Mouse (Mus musculus): Measurements from ENCODE around the gene Fbxo30. TPM values are rescaled to one million over a fixed set of nuclear protein-coding genes. Genes with fewer than 3 reads are reported as not detected.

Gene Fbxo30
- polyA plus RNA-seq, 1 experiment from 2014 or later, result 49.5 TPM

DNA sequence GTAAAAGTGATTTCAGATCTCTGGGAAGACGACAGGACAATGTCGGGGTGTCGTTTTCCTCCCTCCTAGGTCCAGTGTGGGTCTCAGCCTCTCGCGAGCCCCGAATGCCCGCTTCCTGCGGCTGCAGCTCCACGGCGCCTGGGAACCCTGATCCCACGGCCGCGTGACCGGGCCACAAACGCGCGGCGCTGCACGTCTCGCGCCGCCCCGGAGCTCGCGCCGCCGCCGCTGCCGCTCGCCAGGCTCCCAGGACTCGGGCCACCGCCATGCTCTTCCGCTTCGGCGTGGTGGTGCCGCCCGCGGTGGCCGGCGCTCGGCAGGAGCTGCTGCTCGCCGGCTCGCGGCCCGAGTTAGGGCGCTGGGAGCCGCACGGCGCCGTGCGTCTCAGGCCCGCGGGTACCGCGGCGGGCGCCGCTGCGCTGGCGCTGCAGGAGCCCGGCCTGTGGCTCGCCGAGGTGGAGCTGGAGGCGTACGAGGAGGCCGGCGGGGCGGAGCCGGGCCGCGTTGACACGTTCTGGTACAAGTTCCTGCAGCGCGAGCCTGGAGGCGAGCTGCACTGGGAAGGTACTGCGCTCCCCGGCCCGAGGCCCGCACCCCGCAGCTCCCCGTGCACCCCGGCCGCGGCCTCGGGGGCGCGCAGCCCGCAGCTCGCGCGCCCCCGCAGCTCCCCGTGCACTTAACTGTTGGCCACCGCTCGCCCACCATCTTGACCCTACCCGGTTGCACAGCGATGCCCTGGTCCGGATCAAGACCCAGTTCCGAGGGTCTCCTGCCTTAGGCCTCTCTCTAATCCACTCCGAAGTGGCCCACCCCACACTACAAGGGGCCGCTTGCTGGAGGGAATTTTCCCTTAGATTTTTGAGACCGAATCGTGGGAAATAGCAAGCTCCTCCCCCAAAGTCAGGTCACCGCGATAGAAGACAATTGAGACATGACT, 62.3 kb downstream of the Fbxo30 start, which contains the start of gene Epm2a:
TSS of gene Epm2a (plus strand) at position 200 of the 937 bp plus-strand sequence.
- peak; percentile 78 for DNase-seq (ENCODE audit: extremely low spot score, low spot score)
- WGBS, result under 1% methylated on average over 106 of the region's 106 CpGs
- peaks cover 9% of the 10 kb centered on the region for H3K9me3 ChIP-seq
- H3K36me3 ChIP-seq (replicated peaks), result no peaks in the 10 kb centered on the region; the same call in 1 of the 2 replicates
- H3K27ac ChIP-seq, result peak within 1 kb of the TSS; percentile 97
- 0 out of 2 replicates have a peak, but pooled peaks cover 4% of the 10 kb centered on the region for H3K4me1 ChIP-seq
- H3K4me3 ChIP-seq, result peak within 1 kb of the TSS; percentile 72
- H3K27me3 ChIP-seq (ENCODE audit: poor library complexity, severe bottlenecking), result no peaks in the 10 kb centered on the region

- H3K4me1 ChIP-seq, result 0 out of 2 replicates have a peak, but pooled peaks cover 4% of the 10 kb centered on the region
- peaks cover 9% of the 10 kb centered on the region for H3K9me3 ChIP-seq
- H3K36me3 ChIP-seq (replicated peaks), result no peaks in the 10 kb centered on the region; the same call in 1 of the 2 replicates
- 86% methylated on average over 18 of the region's 18 CpGs for WGBS
- no peak overlapping the region for H3K4me3 ChIP-seq
- no peak for DNase-seq (ENCODE audit: extremely low spot score, low spot score)
- H3K27ac ChIP-seq, result no peak overlapping the region
- H3K27me3 ChIP-seq (ENCODE audit: poor library complexity, severe bottlenecking), result no peaks in the 10 kb centered on the region
Measured at GRCm38 (mm10) chr10:11344536-11345468, 63.7 kb downstream of the Fbxo30 start.

Other genes with a start within 250 kb of the Fbxo30 start
- gene Grm1, start 199.0 kb upstream of the Fbxo30 start, polyA plus RNA-seq (2016; fragmentation: Nextera tagmentation; extraction: Ambion mirVana), result 0.10 TPM in 1 of 2 replicates, not detected in the other
- gene Shprh, start 131.9 kb upstream of the Fbxo30 start, polyA plus RNA-seq (2016; fragmentation: Nextera tagmentation; extraction: Ambion mirVana), result 19.5 and 20.8 TPM in 2 replicates
- 0.46 and 0.52 TPM in 2 replicates for gene Epm2a, start 62.1 kb downstream of the Fbxo30 start, polyA plus RNA-seq (2016; fragmentation: Nextera tagmentation; extraction: Ambion mirVana)